Mouse (Mus musculus) regulatory T cell (primary cell): ENCODE data around the gene Tmem189.

Experiments used
- in situ Hi-C: fragments of 300-600 bp; cut with MboI, MseI; formaldehyde crosslinking; loops from one replicate; pipeline ENCODE4 v1.15.1; 2025; ENCODE audit warnings: high pct_unique_total_duplicates

The Tmem189 gene

DNA sequence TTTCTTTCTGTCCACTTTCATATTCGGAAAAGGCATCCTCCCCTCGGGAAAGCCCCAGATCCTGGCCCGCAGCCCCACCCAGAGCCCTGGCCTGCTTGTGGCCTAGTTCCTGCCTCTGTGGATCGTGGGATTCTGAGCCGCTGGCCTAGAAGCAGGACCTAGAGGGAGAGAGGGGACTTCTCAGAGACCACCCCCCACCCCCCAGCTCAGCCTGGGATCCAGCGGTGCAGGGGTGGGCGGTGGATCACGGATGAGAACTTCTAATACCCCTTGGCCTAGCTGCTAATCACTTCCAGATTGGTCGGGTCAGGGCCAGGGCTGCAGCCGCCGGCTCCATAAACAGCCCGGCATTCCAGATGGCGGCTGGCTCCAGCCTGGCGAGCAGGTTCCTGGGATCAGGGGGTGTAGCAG is 93.9 kb downstream of the Tmem189 start:
- in situ Hi-C loops: no loop called here

DNA sequence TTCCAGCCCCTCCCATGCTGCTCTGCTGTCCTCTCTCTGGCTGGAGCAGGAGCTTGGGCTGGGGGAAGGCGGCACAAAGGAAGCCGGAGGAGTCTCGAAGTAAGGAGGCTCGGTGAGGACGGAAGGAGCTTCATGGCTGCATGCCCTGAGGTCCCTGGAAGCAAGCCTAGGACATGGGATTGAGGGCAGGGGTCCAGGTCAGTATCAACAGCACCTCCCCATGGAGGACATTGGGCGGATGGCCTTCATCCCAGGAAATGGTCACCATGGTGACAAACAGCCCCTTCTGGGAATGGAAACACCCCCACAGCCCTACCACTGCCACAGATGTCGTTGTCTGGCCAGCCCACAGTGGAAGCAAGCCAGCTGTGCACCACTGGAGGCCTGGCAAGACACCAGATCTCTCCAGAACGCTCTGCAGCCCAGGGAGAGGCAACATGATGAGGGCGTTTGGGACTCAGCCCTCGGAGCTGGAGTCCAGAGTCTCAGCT is 95.1 kb downstream of the Tmem189 start:
- in situ Hi-C loops: no loop called here

DNA sequence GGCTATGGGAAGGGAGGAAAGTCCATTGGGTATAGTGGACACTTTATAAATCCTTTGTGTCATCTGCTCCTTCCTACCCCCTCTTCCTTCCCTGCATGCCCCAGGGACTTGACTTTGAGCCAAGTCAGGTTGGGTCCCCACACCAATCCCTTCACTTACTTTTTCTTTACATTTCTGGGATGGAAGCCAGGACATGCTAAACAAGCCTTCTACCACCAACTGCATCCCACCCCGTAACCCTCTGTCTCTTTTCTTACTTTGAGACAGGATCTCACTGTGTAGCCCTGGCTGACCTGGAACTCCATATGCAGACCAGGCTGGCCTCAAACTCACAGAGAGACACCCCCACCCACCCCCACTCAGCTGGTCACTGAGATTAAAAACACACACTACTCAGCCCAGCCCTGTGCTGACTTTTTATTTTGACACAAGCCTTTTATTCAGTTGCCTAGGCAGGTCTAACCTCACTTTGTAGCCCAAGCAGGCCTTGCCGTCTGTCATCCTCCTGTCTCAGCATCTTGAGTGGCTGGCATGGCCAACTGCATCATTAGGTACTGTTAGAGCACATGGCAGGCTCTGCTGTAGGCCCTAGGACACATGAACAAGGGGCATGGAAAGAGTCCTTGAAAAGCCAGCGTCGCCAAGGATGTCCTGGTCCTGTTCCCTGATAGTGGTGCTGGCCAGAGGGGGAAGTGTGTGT is 95.9 kb downstream of the Tmem189 start:
- in situ Hi-C loops: no loop called here
